Mouse (Mus musculus) hindbrain, embryonic 15.5 days (tissue): ENCODE data around the gene Lgals3. TPM values are rescaled to one million over a fixed set of nuclear protein-coding genes. Genes with fewer than 3 reads are reported as not detected.

Experiments
- ATAC-seq: fragments of 200-750 bp; cut with Nextera tagmentation; 2 replicates; pipeline ENCODE4 v1.8.0; 2017; ENCODE audit warnings: low read depth, moderate number of reproducible peaks, moderate TSS enrichment; ENCODE audit not compliant: low FRiP score
- H3K27ac ChIP-seq: fragments of 300-500 bp; sonication (generic); replicated peaks from 2 replicates; pipeline ENCODE4 v1.5.1; 2015; ENCODE audit warnings: mild to moderate bottlenecking, inconsistent platforms
- H3K27me3 ChIP-seq: fragments of 300-500 bp; sonication (generic); 2 replicates; pipeline ENCODE4 v1.6.1; 2015; ENCODE audit warnings: control low read depth, inconsistent platforms
- H3K36me3 ChIP-seq: fragments of 300-500 bp; sonication (generic); 2 replicates; pipeline ENCODE4 v1.6.1; 2015; ENCODE audit warnings: control low read depth, inconsistent platforms
- H3K4me1 ChIP-seq: fragments of 300-500 bp; sonication (generic); replicated peaks from 2 replicates; pipeline ENCODE4 v1.6.1; 2015; ENCODE audit warnings: control low read depth, inconsistent platforms
- H3K4me2 ChIP-seq: fragments of 300-500 bp; sonication (generic); 2 replicates; pipeline ENCODE4 v1.6.1; 2015; ENCODE audit warnings: moderate library complexity, mild to moderate bottlenecking, inconsistent platforms
- H3K4me3 ChIP-seq: fragments of 300-500 bp; sonication (generic); 2 replicates; pipeline ENCODE4 v1.5.1; 2015; ENCODE audit warnings: mild to moderate bottlenecking, inconsistent platforms
- H3K9ac ChIP-seq: fragments of 300-500 bp; sonication (generic); 2 replicates; pipeline ENCODE4 v1.6.1; 2015; ENCODE audit warnings: inconsistent platforms
- H3K9me3 ChIP-seq: fragments of 300-500 bp; sonication (generic); 2 replicates; pipeline ENCODE4 v1.6.1; 2016; ENCODE audit warnings: control low read depth, inconsistent platforms
- WGBS: fragments of 180-500 bp; shearing (Covaris S2); methylation state at CpG from one replicate; pipeline ENCODE4 v1.1.7; 2015; 5-methylcytosine and 5-hydroxymethylcytosine counted together
- polyA plus RNA-seq: library from polyadenylated mRNA; unstranded; fragments of >200 nt; fragmentation: Nextera tagmentation; extraction: Ambion mirVana; gene quantifications from 2 replicates; pipeline ENCODE4 v1.2.1, GENCODE M21; 2015

Lgals3 gene
- polyA plus RNA-seq, 1 experiment from 2014 or later = 2.9 TPM

- ATAC-seq = peak; percentile 38; the same call in 1 of the 2 replicates
- no peak overlapping the region for H3K9ac ChIP-seq
- peak overlapping the region; percentile 69 for H3K4me2 ChIP-seq
- H3K9me3 ChIP-seq = no peaks in the 10 kb centered on the region
- H3K27ac ChIP-seq = no peak overlapping the region
- peak overlapping the region; percentile 28 for H3K4me3 ChIP-seq
- H3K36me3 ChIP-seq = no peaks in the 10 kb centered on the region
- peaks cover 13% of the 10 kb centered on the region for H3K27me3 ChIP-seq
- peaks cover 9% of the 10 kb centered on the region for H3K4me1 ChIP-seq
- 15% methylated on average over 48 of the region's 49 CpGs for WGBS
Measured at GRCm38 (mm10) chr14:47373728-47374678, 6.5 kb downstream of the Lgals3 start.

GRCm38 (mm10) chr14:47376526-47376925 is 9.0 kb downstream of the Lgals3 start:
- Histone ChIP-seq H3K4me2 (no peak overlapping the region), H3K4me3 (no peak overlapping the region), H3K4me1 (peaks cover 9% of the 10 kb centered on the region), H3K9me3 (no peaks in the 10 kb centered on the region), H3K9ac (no peak overlapping the region), H3K36me3 (no peaks in the 10 kb centered on the region), H3K27me3 (peaks cover 13% of the 10 kb centered on the region), H3K27ac (no peak overlapping the region)
- 76% methylated on average over 2 of the region's 2 CpGs for WGBS
- ATAC-seq = no peak

- 81% methylated on average over 7 of the region's 7 CpGs for WGBS
Measured at GRCm38 (mm10) chr14:47378336-47378735, 10.8 kb downstream of the Lgals3 start.

GRCm38 (mm10) chr14:47383911-47384310 is 16.4 kb downstream of the Lgals3 start:
- Histone ChIP-seq H3K27ac (no peak overlapping the region), H3K9me3 (no peaks in the 10 kb centered on the region), H3K9ac (no peak overlapping the region), H3K4me2 (no peak overlapping the region), H3K4me3 (no peak overlapping the region), H3K27me3 (no peaks in the 10 kb centered on the region), H3K36me3 (no peaks in the 10 kb centered on the region), H3K4me1 (no peaks in the 10 kb centered on the region)
- WGBS = 86% methylated on average over 7 of the region's 7 CpGs
- no peak for ATAC-seq

More at GRCm38 (mm10) chr14:47378336-47378735, 10.8 kb downstream of the Lgals3 start:
- Histone ChIP-seq H3K9me3 (no peaks in the 10 kb centered on the region), H3K4me1 (peaks cover 9% of the 10 kb centered on the region), H3K4me3 (no peak overlapping the region), H3K27ac (no peak overlapping the region), H3K36me3 (no peaks in the 10 kb centered on the region), H3K27me3 (peaks cover 12% of the 10 kb centered on the region), H3K9ac (no peak overlapping the region), H3K4me2 (no peak overlapping the region)
- ATAC-seq = no peak

- no peak for ATAC-seq
- Histone ChIP-seq H3K4me1 (no peaks in the 10 kb centered on the region), H3K27me3 (no peaks in the 10 kb centered on the region), H3K27ac (no peak overlapping the region), H3K36me3 (no peaks in the 10 kb centered on the region), H3K4me3 (no peak overlapping the region), H3K9ac (no peak overlapping the region), H3K4me2 (no peak overlapping the region), H3K9me3 (no peaks in the 10 kb centered on the region)
- WGBS = 85% methylated on average over 10 of the region's 10 CpGs
Measured at GRCm38 (mm10) chr14:47384653-47385052, 17.1 kb downstream of the Lgals3 start.

- Histone ChIP-seq H3K9me3 (no peaks in the 10 kb centered on the region), H3K9ac (no peak overlapping the region), H3K4me2 (no peak overlapping the region), H3K36me3 (no peaks in the 10 kb centered on the region), H3K27ac (no peak overlapping the region), H3K4me3 (no peak overlapping the region), H3K4me1 (no peaks in the 10 kb centered on the region), H3K27me3 (no peaks in the 10 kb centered on the region)
- 87% methylated on average over 11 of the region's 11 CpGs for WGBS
- no peak for ATAC-seq
Measured at GRCm38 (mm10) chr14:47386125-47386524, 18.6 kb downstream of the Lgals3 start.

- 95% methylated on average over 10 of the region's 10 CpGs for WGBS
- no peak for ATAC-seq
- Histone ChIP-seq H3K9me3 (no peaks in the 10 kb centered on the region), H3K4me2 (no peak overlapping the region), H3K36me3 (no peaks in the 10 kb centered on the region), H3K27ac (no peak overlapping the region), H3K4me1 (0 out of 2 replicates have a peak, but pooled peaks cover 6% of the 10 kb centered on the region), H3K9ac (no peak overlapping the region), H3K4me3 (no peak overlapping the region), H3K27me3 (no peaks in the 10 kb centered on the region)
Measured at GRCm38 (mm10) chr14:47393354-47394094, 26.0 kb downstream of the Lgals3 start.

- Histone ChIP-seq H3K36me3 (no peaks in the 10 kb centered on the region), H3K27ac (no peak overlapping the region; the same call in 1 of the 2 replicates), H3K9ac (no peak overlapping the region), H3K4me3 (no peak overlapping the region), H3K4me2 (no peak overlapping the region), H3K4me1 (0 out of 2 replicates have a peak, but pooled peaks cover 6% of the 10 kb centered on the region), H3K9me3 (no peaks in the 10 kb centered on the region), H3K27me3 (no peaks in the 10 kb centered on the region)
- ATAC-seq = 0 out of 2 replicates have a peak, but pooled peaks have one; percentile 31
- 93% methylated on average over 6 of the region's 6 CpGs for WGBS
Measured at GRCm38 (mm10) chr14:47395007-47395406, 27.5 kb downstream of the Lgals3 start.

GRCm38 (mm10) chr14:47395462-47396026 is 28.0 kb downstream of the Lgals3 start:
- Histone ChIP-seq H3K4me1 (0 out of 2 replicates have a peak, but pooled peaks cover 6% of the 10 kb centered on the region), H3K4me3 (no peak overlapping the region), H3K9ac (no peak overlapping the region), H3K4me2 (no peak overlapping the region), H3K9me3 (no peaks in the 10 kb centered on the region), H3K36me3 (no peaks in the 10 kb centered on the region), H3K27ac (0 out of 2 replicates have a peak overlapping the region, but pooled peaks have one; percentile 7), H3K27me3 (no peaks in the 10 kb centered on the region)
- ATAC-seq = 0 out of 2 replicates have a peak, but pooled peaks have one; percentile 55
- WGBS = 48% methylated on average over 15 of the region's 15 CpGs

- Histone ChIP-seq H3K27ac (0 out of 2 replicates have a peak overlapping the region, but pooled peaks have one; percentile 7), H3K4me1 (0 out of 2 replicates have a peak, but pooled peaks cover 6% of the 10 kb centered on the region), H3K4me3 (no peak overlapping the region), H3K9me3 (no peaks in the 10 kb centered on the region), H3K27me3 (no peaks in the 10 kb centered on the region), H3K4me2 (no peak overlapping the region), H3K36me3 (no peaks in the 10 kb centered on the region), H3K9ac (no peak overlapping the region)
- peak; percentile 84 for ATAC-seq
- WGBS = 65% methylated on average over 5 of the region's 5 CpGs
Measured at GRCm38 (mm10) chr14:47396165-47396652, 28.7 kb downstream of the Lgals3 start.

- Histone ChIP-seq H3K4me1 (no peaks in the 10 kb centered on the region), H3K9ac (no peak overlapping the region), H3K4me2 (no peak overlapping the region), H3K9me3 (no peaks in the 10 kb centered on the region), H3K27ac (no peak overlapping the region), H3K36me3 (no peaks in the 10 kb centered on the region), H3K27me3 (no peaks in the 10 kb centered on the region), H3K4me3 (no peak overlapping the region)
- ATAC-seq = no peak
- WGBS = 90% methylated on average over 8 of the region's 8 CpGs
Measured at GRCm38 (mm10) chr14:47402735-47403134, 35.2 kb downstream of the Lgals3 start.
